Mouse (Mus musculus) midbrain, embryonic 16.5 days (tissue): ENCODE data around the gene Msn. TPM values are rescaled to one million over a fixed set of nuclear protein-coding genes. Genes with fewer than 3 reads are reported as not detected.
"Not testable (repeated sequence)": the region's sequence is repeated elsewhere in the genome, so short reads cannot be mapped to it uniquely, and the experiment has no call there.

Experiments used
- ATAC-seq: fragments of 200-750 bp; cut with Nextera tagmentation; 2 replicates; pipeline ENCODE4 v1.8.0; 2017; ENCODE audit warnings: moderate TSS enrichment
- H3K27ac ChIP-seq: fragments of 300-500 bp; sonication (generic); 2 replicates; pipeline ENCODE4 v1.5.1; 2014; ENCODE audit warnings: mild to moderate bottlenecking, low read length, mixed read lengths
- H3K27me3 ChIP-seq: fragments of 300-500 bp; sonication (generic); 2 replicates; pipeline ENCODE4 v1.6.1; 2014; ENCODE audit warnings: low read depth, low read length, mixed read lengths; ENCODE audit not compliant: control insufficient read depth, insufficient read depth
- H3K36me3 ChIP-seq: fragments of 300-500 bp; sonication (generic); 2 replicates; pipeline ENCODE4 v1.6.1; 2014; ENCODE audit warnings: mild to moderate bottlenecking, low read length, moderate library complexity, mixed read lengths; ENCODE audit not compliant: control insufficient read depth, insufficient read depth
- H3K4me1 ChIP-seq: fragments of 300-500 bp; sonication (generic); 2 replicates; pipeline ENCODE4 v1.6.1; 2014; ENCODE audit warnings: mild to moderate bottlenecking, low read length, mixed read lengths; ENCODE audit not compliant: control insufficient read depth, insufficient read depth
- H3K4me2 ChIP-seq: fragments of 300-500 bp; sonication (generic); 2 replicates; pipeline ENCODE4 v1.6.1; 2014; ENCODE audit warnings: mild to moderate bottlenecking, low read length, mixed read lengths
- H3K4me3 ChIP-seq: fragments of 300-500 bp; sonication (generic); 2 replicates; pipeline ENCODE4 v1.5.1; 2014; ENCODE audit warnings: low read depth, mild to moderate bottlenecking, low read length, moderate library complexity, mixed read lengths
- H3K9ac ChIP-seq: fragments of 300-500 bp; sonication (generic); 2 replicates; pipeline ENCODE4 v1.6.1; 2014; ENCODE audit warnings: low read depth, low read length, mixed read lengths
- H3K9me3 ChIP-seq: fragments of 300-500 bp; sonication (generic); replicated peaks from 2 replicates; pipeline ENCODE4 v1.6.1; 2014; ENCODE audit warnings: mild to moderate bottlenecking, low read length, mixed read lengths; ENCODE audit not compliant: control insufficient read depth, poor library complexity, severe bottlenecking
- WGBS: fragments of 180-500 bp; shearing (Covaris S2); extraction: QIAGEN DNeasy Blood & Tissue Kit; methylation state at CpG from one replicate; pipeline ENCODE4 v1.1.7; 2014; 5-methylcytosine and 5-hydroxymethylcytosine counted together
- polyA plus RNA-seq: library from polyadenylated mRNA; unstranded; fragments of >200 nt; fragmentation: Nextera tagmentation; extraction: Ambion mirVana; gene quantifications from 2 replicates; pipeline ENCODE4 v1.2.1, GENCODE M21; 2015

Msn gene
- polyA plus RNA-seq, 1 experiment from 2014 or later = 27.2 TPM

DNA sequence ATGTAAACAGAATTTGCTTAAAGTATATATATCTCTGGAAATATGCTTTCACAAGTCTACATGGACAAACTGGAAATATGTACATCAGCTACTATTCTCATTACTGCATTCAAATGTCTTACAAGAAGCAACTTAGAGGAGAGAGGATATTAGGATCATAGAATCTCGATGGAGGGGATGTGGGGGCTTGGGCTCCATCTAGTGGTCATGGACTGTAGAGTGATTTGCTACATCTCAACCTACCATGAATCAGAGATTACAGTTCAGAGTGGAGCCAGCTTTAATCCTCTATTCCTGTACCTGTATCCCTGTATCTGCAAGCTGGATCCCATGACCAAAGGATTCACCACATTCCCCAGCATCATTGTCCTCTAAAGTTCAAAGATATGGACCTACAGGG, 82.6 kb downstream of the Msn start:
- Histone ChIP-seq H3K4me3 (no peak overlapping the region), H3K4me2 (no peak overlapping the region), H3K27me3 (no peaks in the 10 kb centered on the region), H3K9ac (no peak overlapping the region), H3K9me3 (no peaks in the 10 kb centered on the region), H3K27ac (no peak overlapping the region), H3K36me3 (no peaks in the 10 kb centered on the region), H3K4me1 (no peaks in the 10 kb centered on the region)
- 0% methylated on average over 1 of the region's 1 CpGs for WGBS
- ATAC-seq = no peak

GRCm38 (mm10) chrX:96184100-96184732, 88.4 kb downstream of the Msn start:
- H3K27ac ChIP-seq = no peak overlapping the region
- no peaks in the 10 kb centered on the region for H3K27me3 ChIP-seq
- no peaks in the 10 kb centered on the region for H3K36me3 ChIP-seq
- H3K9ac ChIP-seq = no peak overlapping the region
- H3K4me1 ChIP-seq = no peaks in the 10 kb centered on the region
- no peaks in the 10 kb centered on the region for H3K9me3 ChIP-seq
- H3K4me3 ChIP-seq = no peak overlapping the region
- 60% methylated on average over 5 of the region's 5 CpGs for WGBS
- no peak overlapping the region for H3K4me2 ChIP-seq
- peak; percentile 71; the same call in 1 of the 2 replicates for ATAC-seq

DNA sequence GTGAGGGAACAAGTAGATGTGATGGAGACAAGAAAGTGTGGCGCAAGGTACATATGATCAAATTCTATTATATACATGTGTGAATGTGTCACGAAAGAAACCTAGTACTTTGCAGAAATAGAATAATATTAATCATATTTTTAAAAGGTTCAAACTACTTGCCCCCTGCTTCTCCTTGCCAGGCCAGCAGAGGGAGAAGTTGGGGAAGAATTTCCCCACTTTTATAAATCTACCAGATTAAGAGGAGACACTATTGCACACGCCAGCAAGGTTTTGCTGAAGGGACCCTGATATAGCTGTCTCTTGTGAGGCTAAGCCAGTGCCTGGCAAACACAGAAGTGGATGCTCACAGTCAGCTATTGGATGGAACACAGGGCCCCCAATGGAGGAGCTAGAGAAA, 109.3 kb downstream of the Msn start:
- whole genome bisulfite sequencing = 93% methylated on average over 3 of the region's 3 CpGs
- H3K4me2 ChIP-seq, H3K4me1 ChIP-seq, H3K27ac ChIP-seq, H3K4me3 ChIP-seq, ATAC-seq, H3K9ac ChIP-seq, H3K9me3 ChIP-seq, H3K36me3 ChIP-seq, H3K27me3 ChIP-seq: not testable (repeated sequence)

DNA sequence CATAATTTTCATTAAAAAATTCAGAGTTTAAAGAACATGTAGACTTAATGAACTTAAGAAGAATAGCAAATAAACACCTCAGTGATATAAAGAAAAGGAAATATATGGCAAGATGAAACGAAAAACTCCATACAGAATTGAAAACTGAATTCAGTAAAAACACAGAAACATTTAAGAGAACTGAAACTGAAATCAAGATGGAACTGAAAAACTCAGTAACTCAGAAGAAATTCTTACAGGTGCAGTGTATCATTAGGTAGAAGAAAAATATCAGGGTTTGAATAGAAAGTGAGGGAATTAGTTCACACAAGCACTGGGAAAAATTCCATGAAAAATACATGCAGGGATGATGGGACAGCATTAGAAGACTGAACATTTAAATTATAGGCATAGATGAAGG, 111.0 kb downstream of the Msn start:
- Histone ChIP-seq H3K36me3 (no peaks in the 10 kb centered on the region), H3K27me3 (no peaks in the 10 kb centered on the region), H3K9me3 (no peaks in the 10 kb centered on the region), H3K4me3 (no peak overlapping the region), H3K9ac (no peak overlapping the region), H3K4me1 (no peaks in the 10 kb centered on the region), H3K27ac (no peak overlapping the region), H3K4me2 (no peak overlapping the region)
- ATAC-seq = no peak
- 39% methylated on average over 1 of the region's 1 CpGs for WGBS

GRCm38 (mm10) chrX:96218088-96218487, 122.2 kb downstream of the Msn start:
- no peak overlapping the region for H3K4me3 ChIP-seq
- 75% methylated on average over 1 of the region's 1 CpGs for WGBS
- H3K27ac ChIP-seq = no peak overlapping the region
- no peaks in the 10 kb centered on the region for H3K27me3 ChIP-seq
- ATAC-seq = no peak
- no peaks in the 10 kb centered on the region for H3K4me1 ChIP-seq
- no peaks in the 10 kb centered on the region for H3K36me3 ChIP-seq
- no peaks in the 10 kb centered on the region for H3K9me3 ChIP-seq
- no peak overlapping the region for H3K9ac ChIP-seq
- H3K4me2 ChIP-seq = no peak overlapping the region

Other genes starting within 250 kb of the Msn start
- gene Las1l, start 139.1 kb upstream of the Msn start, polyA plus RNA-seq = 127 and 131 TPM in 2 replicates
- gene Vsig4, start 197.4 kb downstream of the Msn start, polyA plus RNA-seq = not detected in 2 replicates